Mouse (Mus musculus) activated CD4-positive, CD25-positive, alpha-beta regulatory T cell, adult 4 months (primary cell): ENCODE results near the gene C1galt1c1. TPM values are rescaled to one million over a fixed set of nuclear protein-coding genes. Genes with fewer than 3 reads are reported as not detected.

Experiments
- ATAC-seq: one replicate; pipeline ENCODE4 v1.8.0; 2017
- polyA plus RNA-seq, 2 experiments: library from polyadenylated mRNA; unstranded; fragments of 100-300 nt; shearing (Covaris generic); gene quantifications; one replicate each; pipeline ENCODE4 v1.2.1; 2017

Gene C1galt1c1
- 10 to 100 TPM; 23.5 to 28.0 TPM for polyA plus RNA-seq

DNA sequence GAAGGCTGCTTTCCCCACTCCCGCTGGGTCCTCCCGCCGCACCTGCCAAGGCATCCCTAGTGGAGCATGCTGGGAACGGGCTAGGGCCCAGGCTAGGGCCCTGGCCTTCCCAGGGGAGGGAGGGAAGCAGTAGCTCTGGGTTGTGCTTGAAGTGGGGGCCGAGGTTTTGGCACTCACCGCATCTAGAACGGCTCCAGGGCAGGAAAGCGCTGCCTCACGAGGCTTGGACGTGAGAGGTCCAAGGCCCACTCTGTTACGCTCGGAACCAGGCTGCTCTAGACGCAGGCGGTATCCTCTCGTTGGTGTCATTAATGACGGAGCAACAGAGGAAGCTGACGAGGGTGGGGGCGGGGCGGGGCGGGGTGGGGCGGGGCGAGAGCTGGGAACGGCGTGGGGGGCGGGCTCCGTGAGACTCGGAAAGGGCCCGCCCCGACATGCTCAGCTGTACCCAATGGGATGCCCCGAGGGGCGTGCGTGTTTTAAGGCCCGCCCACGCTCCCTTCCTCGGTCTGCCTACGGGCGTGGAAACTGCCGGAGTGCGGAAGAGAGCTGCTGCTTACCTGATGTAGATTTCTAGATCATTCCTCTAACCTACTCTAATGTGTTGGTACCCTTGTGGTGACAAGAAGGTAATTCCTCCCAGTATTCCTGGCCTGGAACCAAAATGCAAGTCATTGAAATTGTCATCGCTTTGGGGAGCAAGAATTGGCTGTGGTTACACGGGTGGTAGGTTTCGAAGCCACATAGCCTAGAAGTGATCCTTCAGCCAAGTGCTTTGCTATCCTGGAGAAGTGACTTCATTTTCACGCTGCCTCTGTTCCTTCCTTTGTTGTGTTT lies at the start of gene C1galt1c1:
C1galt1c1 (minus strand) TSS at position 287 of the 837 bp plus-strand sequence.
- ATAC-seq = peak; percentile 97

DNA sequence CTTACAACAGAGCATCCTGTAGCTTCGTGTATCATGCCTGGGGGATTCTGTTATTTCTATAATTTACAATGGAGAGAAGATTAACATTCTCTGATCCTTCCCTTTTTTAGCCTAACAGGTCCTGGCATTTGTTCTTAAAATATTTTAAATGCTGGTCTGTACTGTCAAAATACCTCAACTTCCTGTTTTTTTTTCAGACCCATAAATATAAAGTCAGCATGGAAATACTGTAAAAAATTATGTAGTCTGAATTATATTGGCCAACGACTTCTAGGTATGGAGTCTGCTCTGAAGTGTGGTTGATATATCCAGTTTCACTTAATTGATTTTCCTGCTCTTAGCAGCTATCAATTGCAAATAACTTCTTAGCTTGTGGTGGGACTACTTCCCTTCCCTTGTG lies 47.1 kb upstream of the C1galt1c1 start:
- no peak for ATAC-seq

DNA sequence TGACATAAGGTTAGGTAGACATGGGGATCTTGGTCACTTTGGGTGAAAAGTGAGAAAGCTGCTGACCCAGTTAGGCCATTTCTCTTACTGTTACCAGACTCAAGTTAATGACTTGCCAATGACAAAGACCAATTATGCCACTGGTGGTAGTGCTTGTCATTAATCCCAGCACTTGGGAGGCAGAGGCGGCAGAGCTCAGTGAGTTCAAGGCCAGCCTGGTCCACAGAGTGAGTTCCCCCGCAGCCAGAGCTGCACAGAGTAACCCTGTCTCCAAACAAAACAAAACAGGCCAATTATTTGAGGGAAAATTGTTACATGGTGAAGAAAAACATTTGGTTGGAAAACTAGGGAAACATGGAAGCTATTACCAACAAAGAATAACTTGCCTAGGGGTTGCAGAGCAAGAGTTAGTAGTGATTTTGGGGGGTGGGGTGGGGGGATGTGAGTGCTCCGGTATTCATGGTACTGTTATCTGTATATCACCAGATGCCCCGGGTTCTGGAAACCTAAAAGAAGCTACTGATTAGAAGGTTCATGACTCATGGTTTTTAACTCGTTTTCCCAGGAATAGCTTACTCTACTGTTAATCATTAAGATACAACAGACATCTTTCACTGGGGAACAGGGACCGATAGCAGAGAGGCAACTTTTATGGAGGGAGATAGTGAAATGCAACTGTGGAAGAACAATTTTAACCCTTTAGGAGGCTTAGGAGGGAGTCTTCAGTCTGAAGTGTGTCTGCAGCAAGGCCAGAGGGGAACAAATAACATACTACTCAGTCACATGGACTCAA lies 34.4 kb upstream of the C1galt1c1 start:
- no peak for ATAC-seq

GRCm38 (mm10) chrX:38656206-38656883 lies 21.5 kb upstream of the C1galt1c1 start:
- ATAC-seq = no peak

- ATAC-seq = no peak
Observed at GRCm38 (mm10) chrX:38654681-38655080, 19.8 kb upstream of the C1galt1c1 start.

DNA sequence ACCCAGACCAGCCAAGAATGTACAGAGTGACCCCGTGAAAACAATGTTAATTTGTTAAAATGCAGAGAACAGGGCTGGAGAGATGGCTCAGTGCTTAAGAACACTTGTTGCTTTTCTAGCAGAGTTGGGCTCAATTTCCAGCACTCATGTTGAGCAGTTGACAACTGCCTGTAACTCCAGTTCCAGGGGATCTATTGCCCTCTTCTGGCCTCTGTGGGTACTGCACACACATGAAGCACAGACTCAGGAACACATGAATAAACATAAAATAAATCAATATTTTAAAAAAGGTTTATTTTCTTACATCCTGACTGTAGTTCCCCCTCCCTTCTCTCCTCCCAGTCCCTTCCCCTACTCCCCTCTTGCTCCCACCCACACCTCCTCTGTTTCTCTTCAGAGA lies 18.3 kb upstream of the C1galt1c1 start:
- ATAC-seq = no peak

- ATAC-seq = no peak
Observed at GRCm38 (mm10) chrX:38651167-38651566, 16.3 kb upstream of the C1galt1c1 start.

DNA sequence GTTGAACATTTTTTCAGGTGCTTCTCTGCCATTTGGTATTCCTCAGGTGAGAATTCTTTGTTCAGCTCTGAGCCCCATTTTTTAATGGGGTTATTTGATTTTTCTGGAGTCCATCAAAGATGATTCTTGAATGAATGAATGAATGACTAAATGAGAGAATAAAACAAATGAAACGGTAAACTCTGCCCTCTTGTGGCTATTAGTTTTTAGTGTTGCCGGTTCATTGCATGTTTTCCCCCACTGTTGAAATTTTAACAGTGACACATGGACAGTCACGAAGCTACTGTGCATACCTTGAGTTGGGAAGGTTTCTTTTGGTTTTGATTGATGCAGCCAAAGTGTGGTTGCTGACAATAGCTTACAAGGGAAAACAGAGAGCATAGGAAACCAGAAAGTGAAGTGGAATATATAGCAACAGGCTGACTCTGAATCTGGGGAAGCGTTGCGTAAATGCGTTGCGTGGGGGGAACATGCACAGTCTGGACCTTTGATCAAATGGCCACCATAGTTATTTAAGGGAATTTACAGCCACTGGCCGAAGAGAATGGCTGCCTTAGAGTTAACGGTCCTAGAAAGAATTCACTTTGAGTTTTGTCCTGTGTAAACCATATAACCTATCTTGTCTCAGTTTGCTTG lies 15.6 kb upstream of the C1galt1c1 start:
- ATAC-seq = no peak

DNA sequence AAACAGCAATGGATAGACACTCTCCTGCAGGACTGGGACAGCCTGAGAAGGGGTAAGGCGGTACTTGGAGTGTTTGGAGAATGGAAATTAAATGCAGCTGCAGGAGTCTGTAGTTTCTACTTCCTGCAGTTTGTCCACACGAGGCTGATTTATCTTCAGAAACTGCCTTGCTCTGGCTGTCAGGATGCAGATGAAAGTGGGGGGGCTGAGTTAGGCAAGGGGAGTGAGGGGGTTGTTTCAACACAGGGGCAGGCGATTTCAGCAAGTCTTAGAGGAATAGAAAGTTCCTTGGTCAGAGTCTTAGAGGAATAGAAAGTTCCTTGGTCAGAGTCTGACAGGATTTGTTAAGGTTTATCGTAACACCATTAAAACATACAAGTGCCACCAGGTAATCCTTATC lies 7.3 kb upstream of the C1galt1c1 start:
- ATAC-seq = no peak

DNA sequence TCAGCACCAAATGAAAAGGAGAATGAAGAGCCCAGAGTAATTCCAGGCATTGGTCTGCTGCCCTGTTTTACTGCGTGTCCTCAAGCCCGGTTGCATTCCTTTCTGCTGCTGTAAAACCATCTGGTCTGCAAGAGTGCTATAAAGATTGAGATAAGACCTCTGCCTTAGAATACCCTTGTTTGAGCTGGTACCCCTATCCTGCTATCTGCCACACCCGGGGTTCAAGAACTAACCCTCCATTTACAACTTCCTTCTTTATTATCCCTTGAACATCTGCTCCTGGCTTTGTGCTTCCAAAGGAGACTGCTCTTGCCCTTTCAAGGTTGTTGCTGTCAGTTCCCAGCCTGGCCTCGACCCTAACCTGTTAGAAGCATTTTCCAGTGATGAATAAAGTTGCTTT lies 6.5 kb upstream of the C1galt1c1 start:
- no peak for ATAC-seq

- ATAC-seq = no peak
Observed at GRCm38 (mm10) chrX:38635638-38635931, 698 bp upstream of the C1galt1c1 start.

DNA sequence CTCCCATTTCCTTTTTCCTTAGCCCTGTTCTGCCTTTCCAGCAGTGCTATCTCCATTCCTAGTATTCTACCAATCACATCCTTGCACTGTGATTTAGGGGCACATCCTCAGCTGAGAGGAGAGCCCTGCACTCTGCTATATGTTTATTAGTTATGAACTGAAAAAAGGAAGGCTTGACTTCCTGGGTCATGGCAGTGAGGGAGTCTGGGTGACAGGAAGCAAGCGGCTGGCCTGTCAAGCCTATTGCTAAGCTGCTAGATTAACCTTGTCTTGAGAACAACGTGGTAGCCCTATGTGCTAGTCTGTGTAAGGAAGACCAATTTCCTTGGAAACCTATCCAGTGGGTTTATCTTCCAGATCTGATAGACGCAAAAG lies 33.9 kb downstream of the C1galt1c1 start:
- ATAC-seq = peak; percentile 60

- ATAC-seq = peak; percentile 96
Observed at GRCm38 (mm10) chrX:38600177-38600994, 34.5 kb downstream of the C1galt1c1 start, which contains the start of gene Mcts1. Mcts1 (plus strand) TSS chrX:38600578.

GRCm38 (mm10) chrX:38593180-38593889 lies 41.6 kb downstream of the C1galt1c1 start:
- ATAC-seq = no peak

DNA sequence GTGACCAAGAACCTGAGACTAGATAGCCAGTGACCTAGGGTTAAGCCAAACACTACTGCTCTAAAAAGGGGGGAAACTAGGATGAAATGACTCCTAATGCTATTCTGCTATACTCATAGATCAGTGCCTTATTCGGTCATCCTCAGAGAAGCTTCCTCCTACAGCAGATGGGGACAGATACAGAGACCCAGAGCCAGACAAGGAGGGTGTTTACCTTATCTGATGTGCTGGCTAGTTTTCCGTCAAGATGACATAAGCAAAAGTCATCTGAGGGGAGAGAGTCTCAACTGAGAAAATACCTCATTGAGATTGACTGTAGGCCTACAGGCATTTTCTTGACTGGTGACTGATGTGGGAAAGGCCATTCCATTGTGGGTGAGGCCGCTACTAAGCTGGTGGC lies 43.1 kb downstream of the C1galt1c1 start:
- ATAC-seq = no peak

DNA sequence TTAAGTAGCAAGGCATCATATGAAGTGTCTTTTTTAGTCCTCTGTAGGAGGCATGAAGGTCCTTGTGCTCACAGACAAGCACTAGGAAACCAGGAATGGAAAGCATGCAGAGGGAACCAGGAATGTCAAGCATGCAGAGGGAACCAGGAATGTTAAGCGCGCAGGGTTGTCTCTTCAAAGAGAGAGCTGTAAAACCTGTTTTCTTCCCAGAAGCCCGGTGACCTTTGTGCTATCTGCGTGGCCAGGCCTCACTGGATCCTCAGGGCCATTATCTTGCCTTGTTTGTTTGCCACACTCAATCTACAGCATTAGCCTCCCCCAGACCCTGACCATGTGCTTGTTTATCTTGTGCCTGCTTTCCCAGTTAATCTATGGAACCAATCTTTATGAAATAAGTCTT lies 45.1 kb downstream of the C1galt1c1 start:
- ATAC-seq = no peak

GRCm38 (mm10) chrX:38583261-38583660 lies 51.6 kb downstream of the C1galt1c1 start:
- no peak for ATAC-seq

DNA sequence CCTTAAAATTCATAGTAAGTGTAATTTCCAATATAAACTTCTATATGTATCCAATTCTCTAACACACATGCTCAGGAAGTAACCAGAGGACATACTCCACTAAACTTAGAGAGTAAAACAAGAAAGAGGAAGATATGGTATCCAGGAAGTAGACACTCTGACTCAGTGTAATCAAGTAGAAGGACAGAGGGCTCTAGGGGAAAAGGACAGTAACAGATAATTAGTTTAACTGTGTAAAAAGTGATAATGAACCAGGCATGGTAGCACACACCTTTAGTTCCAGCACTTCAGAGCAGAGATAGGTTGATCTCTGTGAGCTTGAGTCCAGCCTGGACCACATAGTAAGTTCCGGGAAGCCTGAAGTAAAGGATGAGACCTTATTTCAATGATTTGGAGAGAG lies 53.7 kb downstream of the C1galt1c1 start:
- no peak for ATAC-seq
